Mouse (Mus musculus): Measurements from ENCODE around the gene Scel. TPM values are rescaled to one million over a fixed set of nuclear protein-coding genes. Genes with fewer than 3 reads are reported as not detected.

The Scel gene
- polyA plus RNA-seq, 1 experiment, result 8.1 TPM

DNA sequence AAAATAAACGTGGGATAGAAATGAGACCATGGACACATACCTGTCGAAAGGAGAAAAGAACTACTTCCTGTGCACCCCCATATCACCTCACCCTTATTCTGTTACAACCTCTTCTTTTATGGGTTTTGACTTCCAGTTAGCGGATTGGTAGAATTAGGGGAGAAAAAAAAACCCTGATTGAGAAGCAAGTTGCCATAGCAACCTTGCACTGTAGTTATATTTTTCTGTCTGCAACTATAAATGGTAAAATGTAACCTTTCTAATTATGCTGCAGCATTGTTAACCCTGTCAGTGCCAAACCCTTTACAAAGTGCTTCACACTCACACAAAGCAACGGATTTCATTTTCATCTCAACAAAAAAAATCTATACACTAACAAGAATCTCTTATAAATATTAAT is 39.2 kb downstream of the Scel start:
- TF ChIP-seq CTCF (IDR thresholded peaks at IDR 0.05; ENCODE audit: insufficient read depth, low read length) (no peak), POLR2A (IDR thresholded peaks at IDR 0.05; ENCODE audit: borderline replicate concordance, extremely low read depth, low read depth, low read length) (no peak)
- DNase-seq, result no peak
- H3K4me3 ChIP-seq (replicated peaks; ENCODE audit: extremely low read depth, low read depth, low read length), result no peak overlapping the region
- 74% methylated on average over 4 of the region's 4 CpGs for WGBS
- no peaks in the 10 kb centered on the region for H3K4me1 ChIP-seq (ENCODE audit: control insufficient read depth, insufficient read depth, low read length)

DNA sequence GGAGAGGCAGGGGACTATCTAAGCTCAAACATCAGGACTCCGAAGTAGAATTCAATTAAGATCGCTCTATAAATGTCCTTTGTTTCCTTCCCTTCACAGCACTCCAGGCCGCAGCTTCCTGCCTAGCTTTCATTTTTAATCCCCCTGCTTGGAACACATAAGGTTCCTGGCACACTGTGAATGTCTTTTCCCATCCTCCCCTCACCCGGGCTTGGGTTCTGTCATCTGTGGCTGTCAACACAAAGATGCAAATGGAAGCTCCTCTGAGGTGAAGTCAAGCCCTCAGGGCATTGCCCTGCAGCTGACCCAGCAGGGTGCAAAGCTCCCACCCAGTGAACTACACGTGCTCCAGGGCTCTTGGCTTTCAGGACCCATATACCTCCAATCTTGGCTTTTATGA is 43.5 kb downstream of the Scel start:
- no peak overlapping the region for H3K4me3 ChIP-seq (replicated peaks; ENCODE audit: extremely low read depth, low read depth, low read length)
- DNase-seq, result no peak
- 45% methylated on average over 5 of the region's 5 CpGs for WGBS
- H3K4me1 ChIP-seq (ENCODE audit: control insufficient read depth, insufficient read depth, low read length), result no peaks in the 10 kb centered on the region
- TF ChIP-seq POLR2A (IDR thresholded peaks at IDR 0.05; ENCODE audit: borderline replicate concordance, extremely low read depth, low read depth, low read length) (no peak), CTCF (IDR thresholded peaks at IDR 0.05; ENCODE audit: insufficient read depth, low read length) (no peak)

DNA sequence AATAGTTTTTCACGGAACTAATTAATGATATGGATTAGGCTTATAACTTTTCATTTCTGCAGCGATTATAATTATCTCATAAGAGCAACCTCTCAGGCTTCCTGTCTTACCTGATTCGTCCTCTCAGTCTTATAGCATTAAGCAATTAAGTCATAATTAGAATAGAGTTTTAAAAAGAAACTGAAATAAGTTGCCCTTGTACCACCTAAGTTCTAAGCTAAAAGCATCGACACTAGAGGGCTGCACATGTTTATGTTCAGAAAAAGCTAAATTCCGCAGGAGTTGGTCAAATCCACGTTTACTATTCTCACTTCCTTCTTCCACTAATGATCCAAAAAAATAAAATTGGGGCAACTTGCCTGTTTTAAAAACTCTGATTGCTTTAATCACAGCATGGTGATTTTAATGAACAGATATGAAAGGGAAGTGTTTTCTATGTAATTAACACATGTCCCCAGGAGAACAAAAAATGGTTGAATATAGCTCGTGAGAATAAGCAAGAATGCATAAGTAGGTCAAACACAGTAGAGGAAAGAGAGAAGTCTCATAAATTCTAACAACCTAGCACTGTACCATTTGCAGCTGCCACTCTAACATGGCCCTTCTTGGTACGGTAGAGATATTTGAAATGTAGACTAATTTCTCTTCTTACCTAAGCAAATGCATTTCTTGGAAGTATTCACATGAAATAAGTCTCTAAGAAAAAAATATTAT is 48.4 kb downstream of the Scel start:
- WGBS, result 75% methylated on average over 8 of the region's 8 CpGs
- no peak for DNase-seq
- H3K4me1 ChIP-seq (ENCODE audit: control insufficient read depth, insufficient read depth, low read length), result no peaks in the 10 kb centered on the region
- TF ChIP-seq POLR2A (IDR thresholded peaks at IDR 0.05; ENCODE audit: borderline replicate concordance, extremely low read depth, low read depth, low read length) (no peak), CTCF (IDR thresholded peaks at IDR 0.05; ENCODE audit: insufficient read depth, low read length) (no peak)
- H3K4me3 ChIP-seq (replicated peaks; ENCODE audit: extremely low read depth, low read depth, low read length), result no peak overlapping the region

DNA sequence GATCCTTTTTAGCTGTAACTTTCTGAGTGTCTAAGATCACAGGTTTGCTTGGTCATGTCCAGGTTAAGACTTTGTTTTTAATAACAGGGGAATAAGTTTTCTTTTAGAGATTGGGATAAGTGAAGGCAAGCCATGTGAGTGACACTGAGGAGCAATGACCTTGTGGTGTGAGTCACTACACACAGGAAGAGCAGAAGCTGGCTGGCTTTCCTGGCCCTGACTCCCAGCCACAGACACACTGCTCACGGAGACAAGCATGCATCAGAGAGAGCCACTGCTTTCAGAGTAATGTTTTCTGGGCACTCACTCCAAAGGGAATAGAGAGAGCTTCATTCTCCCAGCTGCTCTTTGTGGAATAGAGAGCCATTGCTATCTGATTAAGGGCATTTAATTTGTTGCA is 54.8 kb downstream of the Scel start:
- TF ChIP-seq CTCF (IDR thresholded peaks at IDR 0.05; ENCODE audit: insufficient read depth, low read length), result no peak
- TF ChIP-seq POLR2A (IDR thresholded peaks at IDR 0.05; ENCODE audit: borderline replicate concordance, extremely low read depth, low read depth, low read length), result no peak
- no peak for DNase-seq
- H3K4me3 ChIP-seq (replicated peaks; ENCODE audit: extremely low read depth, low read depth, low read length), result no peak overlapping the region
- H3K4me1 ChIP-seq (ENCODE audit: control insufficient read depth, insufficient read depth, low read length), result no peaks in the 10 kb centered on the region
- 23% methylated on average over 1 of the region's 1 CpGs for WGBS

DNA sequence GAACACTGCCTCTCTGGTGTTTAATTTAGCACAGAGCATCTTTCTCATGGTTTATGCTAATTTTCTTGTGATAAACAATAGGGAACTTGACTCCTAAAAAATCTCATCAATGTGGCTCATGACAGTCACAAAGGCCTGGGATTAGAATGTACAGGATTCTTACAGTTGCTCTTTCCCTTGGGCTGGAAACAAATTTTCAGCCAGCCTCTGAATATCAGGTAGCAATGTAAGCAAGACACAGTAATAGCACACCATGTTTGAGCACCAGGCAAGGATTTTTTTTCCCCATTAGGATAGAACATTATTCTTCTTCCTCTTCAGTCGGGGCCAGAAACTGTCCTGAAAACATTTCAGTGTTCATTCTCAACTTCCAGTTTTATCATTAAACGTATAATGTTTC is 55.3 kb downstream of the Scel start:
- WGBS, result 48% methylated on average over 2 of the region's 2 CpGs
- DNase-seq, result no peak
- TF ChIP-seq CTCF (IDR thresholded peaks at IDR 0.05; ENCODE audit: insufficient read depth, low read length) (no peak), POLR2A (IDR thresholded peaks at IDR 0.05; ENCODE audit: borderline replicate concordance, extremely low read depth, low read depth, low read length) (no peak)
- Histone ChIP-seq H3K4me3 (replicated peaks; ENCODE audit: extremely low read depth, low read depth, low read length) (no peak overlapping the region), H3K4me1 (ENCODE audit: control insufficient read depth, insufficient read depth, low read length) (no peaks in the 10 kb centered on the region)

DNA sequence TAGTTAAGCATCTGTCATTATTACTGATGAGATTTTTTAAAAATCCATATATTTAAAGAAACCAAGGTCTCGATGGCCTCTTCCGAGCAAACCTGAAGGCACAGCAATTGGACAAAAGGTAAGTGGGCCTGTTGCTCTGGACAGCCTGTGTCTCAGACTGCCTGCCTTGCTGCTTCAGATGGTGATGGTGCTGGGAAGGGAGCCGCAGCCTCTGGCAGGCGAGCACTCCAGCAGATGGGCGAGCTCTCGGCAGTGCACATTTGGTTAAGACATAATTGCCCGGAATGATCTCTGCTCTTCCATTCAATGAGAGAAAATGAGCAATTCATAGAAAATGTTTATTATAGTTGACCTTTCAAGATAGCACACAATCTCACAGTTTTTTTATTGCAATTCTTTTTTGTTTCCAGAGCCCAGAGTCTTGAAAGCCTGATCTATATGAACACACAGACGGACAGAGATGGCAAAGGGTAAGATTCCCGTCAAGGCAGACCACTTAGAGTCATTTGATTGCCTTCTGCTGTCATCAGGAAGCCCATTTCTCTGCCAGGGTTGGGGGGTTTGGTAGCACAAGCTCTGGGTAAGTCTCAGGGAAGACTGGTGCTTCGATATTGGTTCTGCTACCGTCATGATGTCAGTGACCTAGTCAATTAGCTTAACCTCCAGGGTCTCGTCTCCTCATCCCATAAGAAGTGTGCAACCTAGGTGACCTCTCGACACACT is 58.6 kb downstream of the Scel start:
- WGBS, result 82% methylated on average over 13 of the region's 13 CpGs

DNA sequence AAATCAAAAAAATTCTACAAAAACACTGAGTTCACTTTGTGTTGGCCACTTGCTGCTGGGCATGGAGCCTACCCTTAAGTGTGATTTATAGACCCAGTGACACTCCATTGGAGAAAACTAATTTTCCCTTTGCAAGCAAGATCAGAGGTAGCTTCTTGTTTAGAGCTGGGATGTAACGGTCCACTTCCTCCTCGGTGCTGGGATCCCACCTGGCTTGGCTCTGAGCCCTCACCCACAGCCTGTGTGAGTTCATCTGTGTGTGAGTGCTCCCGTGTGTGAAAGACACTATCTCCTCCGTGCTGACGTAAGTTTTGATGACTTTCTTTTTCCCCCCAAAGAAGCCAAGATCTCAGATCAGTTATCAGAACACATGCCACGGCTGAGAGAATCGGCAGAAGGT is 62.7 kb downstream of the Scel start:
- H3K4me3 ChIP-seq (replicated peaks; ENCODE audit: extremely low read depth, low read depth, low read length), result no peak overlapping the region
- 66% methylated on average over 7 of the region's 7 CpGs for WGBS

More for the DNA sequence above, 58.6 kb downstream of the Scel start:
- no peak for TF ChIP-seq CTCF (IDR thresholded peaks at IDR 0.05; ENCODE audit: insufficient read depth, low read length)
- no peak for TF ChIP-seq POLR2A (IDR thresholded peaks at IDR 0.05; ENCODE audit: borderline replicate concordance, extremely low read depth, low read depth, low read length)
- H3K4me1 ChIP-seq (ENCODE audit: control insufficient read depth, insufficient read depth, low read length), result no peaks in the 10 kb centered on the region
- H3K4me3 ChIP-seq (replicated peaks; ENCODE audit: extremely low read depth, low read depth, low read length), result no peak overlapping the region
- DNase-seq, result no peak

DNA sequence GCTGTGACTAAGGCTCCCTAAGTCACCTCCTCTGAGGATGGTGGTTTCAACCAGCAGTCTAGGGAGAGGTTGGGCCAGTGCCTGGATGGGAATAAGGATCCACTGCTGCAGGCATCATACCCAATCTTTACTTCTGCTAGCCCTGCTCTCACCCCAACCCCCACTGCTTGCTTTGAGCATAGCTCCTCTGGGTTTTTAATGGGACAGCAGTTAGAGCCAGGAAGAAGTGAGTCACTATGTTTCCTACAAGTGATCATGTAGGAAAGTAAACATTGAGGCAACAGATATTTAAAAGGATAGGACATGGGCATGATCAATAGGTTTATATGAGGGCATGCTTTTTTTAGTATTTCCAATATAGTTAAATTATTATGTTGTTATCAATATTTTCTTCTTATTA is 63.9 kb downstream of the Scel start:
- Histone ChIP-seq H3K4me3 (replicated peaks; ENCODE audit: extremely low read depth, low read depth, low read length) (no peak overlapping the region), H3K4me1 (ENCODE audit: control insufficient read depth, insufficient read depth, low read length) (no peaks in the 10 kb centered on the region)
- no peak for DNase-seq
- no peak for TF ChIP-seq POLR2A (IDR thresholded peaks at IDR 0.05; ENCODE audit: borderline replicate concordance, extremely low read depth, low read depth, low read length)
- TF ChIP-seq CTCF (IDR thresholded peaks at IDR 0.05; ENCODE audit: insufficient read depth, low read length), result no peak

More for the DNA sequence above, 62.7 kb downstream of the Scel start:
- no peak for DNase-seq
- H3K4me1 ChIP-seq (ENCODE audit: control insufficient read depth, insufficient read depth, low read length), result no peaks in the 10 kb centered on the region
- TF ChIP-seq POLR2A (IDR thresholded peaks at IDR 0.05; ENCODE audit: borderline replicate concordance, extremely low read depth, low read depth, low read length), result no peak
- TF ChIP-seq CTCF (IDR thresholded peaks at IDR 0.05; ENCODE audit: insufficient read depth, low read length), result no peak

DNA sequence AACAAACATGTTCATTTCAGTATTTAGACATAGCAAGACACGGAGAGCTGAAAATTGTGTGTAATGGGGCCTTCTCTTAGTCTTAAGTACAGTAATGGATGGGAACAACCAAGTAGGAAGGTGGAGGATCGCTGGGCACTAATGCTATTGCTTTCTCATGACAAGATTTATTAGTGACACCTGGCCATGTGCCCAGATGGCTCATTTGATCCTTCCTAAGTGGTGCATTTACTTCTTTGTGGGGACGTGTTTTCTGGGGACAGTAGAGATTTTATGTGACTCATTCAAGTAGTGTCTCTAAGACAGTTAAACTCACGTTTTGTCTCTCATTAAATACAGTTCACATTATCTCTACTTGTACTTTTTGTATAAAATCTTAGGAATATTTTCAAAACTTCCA is 73.5 kb downstream of the Scel start:
- no peaks in the 10 kb centered on the region for H3K4me1 ChIP-seq (ENCODE audit: control insufficient read depth, insufficient read depth, low read length)
- no peak for DNase-seq
- no peak for TF ChIP-seq POLR2A (IDR thresholded peaks at IDR 0.05; ENCODE audit: borderline replicate concordance, extremely low read depth, low read depth, low read length)
- TF ChIP-seq CTCF (IDR thresholded peaks at IDR 0.05; ENCODE audit: insufficient read depth, low read length), result no peak
- 45% methylated on average over 4 of the region's 4 CpGs for WGBS
- no peak overlapping the region for H3K4me3 ChIP-seq (replicated peaks; ENCODE audit: extremely low read depth, low read depth, low read length)
